Mouse (Mus musculus) limb, embryonic 13.5 days (tissue): ENCODE results near the gene Dscaml1. TPM values are rescaled to one million over a fixed set of nuclear protein-coding genes. Genes with fewer than 3 reads are reported as not detected.
A peak's percentile ranks its signal among the peaks of the same experiment; 100 is the strongest.

Experiments used
- ATAC-seq: fragments of 200-750 bp; cut with Nextera tagmentation; 2 replicates; pipeline ENCODE4 v1.8.0; 2017; ENCODE audit warnings: low read depth, moderate number of reproducible peaks, moderate TSS enrichment; ENCODE audit not compliant: low FRiP score
- H3K27ac ChIP-seq: fragments of 300-500 bp; sonication (generic); 2 replicates; pipeline ENCODE4 v1.5.1; 2015; ENCODE audit warnings: inconsistent platforms, mild to moderate bottlenecking, moderate library complexity
- H3K27me3 ChIP-seq: fragments of 300-500 bp; sonication (generic); 2 replicates; pipeline ENCODE4 v1.6.1; 2015; ENCODE audit warnings: mild to moderate bottlenecking, inconsistent platforms
- H3K36me3 ChIP-seq: fragments of 300-500 bp; sonication (generic); 2 replicates; pipeline ENCODE4 v1.6.1; 2015; ENCODE audit warnings: inconsistent platforms, mild to moderate bottlenecking, moderate library complexity
- H3K4me1 ChIP-seq: fragments of 300-500 bp; sonication (generic); 2 replicates; pipeline ENCODE4 v1.6.1; 2015; ENCODE audit warnings: inconsistent platforms
- H3K4me2 ChIP-seq: fragments of 300-500 bp; sonication (generic); replicated peaks from 2 replicates; pipeline ENCODE4 v1.6.1; 2015; ENCODE audit warnings: inconsistent platforms, mild to moderate bottlenecking, moderate library complexity
- H3K4me3 ChIP-seq: fragments of 300-500 bp; sonication (generic); 2 replicates; pipeline ENCODE4 v1.5.1; 2015; ENCODE audit warnings: moderate library complexity, mild to moderate bottlenecking, inconsistent platforms
- H3K9ac ChIP-seq: fragments of 300-500 bp; sonication (generic); 2 replicates; pipeline ENCODE4 v1.6.1; 2015; ENCODE audit warnings: mild to moderate bottlenecking, inconsistent platforms
- H3K9me3 ChIP-seq: fragments of 300-500 bp; sonication (generic); 2 replicates; pipeline ENCODE4 v1.6.1; 2016; ENCODE audit warnings: inconsistent platforms
- WGBS: fragments of 180-500 bp; shearing (Covaris S2); methylation state at CpG from one replicate; pipeline ENCODE4 v1.1.7; 2015; 5-methylcytosine and 5-hydroxymethylcytosine counted together
- polyA plus RNA-seq: library from polyadenylated mRNA; unstranded; fragments of >200 nt; fragmentation: Nextera tagmentation; extraction: Ambion mirVana; gene quantifications from 2 replicates; pipeline ENCODE4 v1.2.1, GENCODE M21; 2015

Dscaml1 gene
- polyA plus RNA-seq, 1 experiment from 2014 or later, result 0.83 TPM

GRCm38 (mm10) chr9:45412700-45413477 is 13.5 kb upstream of the Dscaml1 start:
- no peak overlapping the region for H3K4me2 ChIP-seq
- no peak overlapping the region for H3K4me3 ChIP-seq
- H3K27ac ChIP-seq, result no peak overlapping the region
- no peak for ATAC-seq
- H3K9me3 ChIP-seq, result no peaks in the 10 kb centered on the region
- no peak overlapping the region for H3K9ac ChIP-seq
- H3K4me1 ChIP-seq, result 0 out of 2 replicates have a peak, but pooled peaks cover 6% of the 10 kb centered on the region
- H3K27me3 ChIP-seq, result peaks cover 20% of the 10 kb centered on the region; the same call in 1 of the 2 replicates
- WGBS, result 72% methylated on average over 4 of the region's 4 CpGs
- H3K36me3 ChIP-seq, result no peaks in the 10 kb centered on the region

DNA sequence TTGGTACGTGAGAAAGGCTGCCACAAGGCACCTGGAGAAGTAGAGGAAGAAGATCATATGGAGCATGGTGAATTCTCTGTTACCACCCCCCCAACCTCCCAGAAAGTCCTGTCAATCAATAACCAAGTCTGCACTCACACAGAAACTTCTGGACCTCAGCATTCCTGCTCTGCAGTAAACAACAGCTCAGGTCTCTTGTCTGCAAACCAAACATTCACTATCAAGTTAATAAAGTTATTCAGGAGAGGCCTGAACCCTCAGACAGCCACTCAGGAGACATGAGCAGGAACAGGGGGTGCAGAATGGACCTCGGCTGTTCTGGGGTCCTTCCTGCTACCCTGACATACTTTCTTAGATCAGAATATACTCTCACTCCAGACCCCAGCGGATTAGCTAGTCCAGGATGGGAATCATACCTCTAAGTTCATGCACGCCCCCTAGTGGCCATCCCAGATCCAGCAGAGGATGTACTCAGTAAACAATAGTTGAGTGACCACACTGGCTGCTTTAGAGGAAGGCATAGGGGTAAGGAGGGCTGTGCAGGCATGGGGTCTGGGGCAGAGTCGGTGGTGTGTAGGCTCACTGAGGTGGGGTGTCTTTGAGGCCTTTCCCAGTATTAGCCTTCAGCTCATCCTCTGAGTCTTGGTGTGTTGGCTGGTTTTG is 12.8 kb upstream of the Dscaml1 start:
- Histone ChIP-seq H3K4me2 (no peak overlapping the region), H3K9me3 (no peaks in the 10 kb centered on the region), H3K27ac (no peak overlapping the region), H3K4me1 (0 out of 2 replicates have a peak, but pooled peaks cover 3% of the 10 kb centered on the region), H3K27me3 (peaks cover 23% of the 10 kb centered on the region; the same call in 1 of the 2 replicates), H3K4me3 (no peak overlapping the region), H3K9ac (no peak overlapping the region), H3K36me3 (no peaks in the 10 kb centered on the region)
- ATAC-seq, result no peak
- 59% methylated on average over 5 of the region's 5 CpGs for WGBS

DNA sequence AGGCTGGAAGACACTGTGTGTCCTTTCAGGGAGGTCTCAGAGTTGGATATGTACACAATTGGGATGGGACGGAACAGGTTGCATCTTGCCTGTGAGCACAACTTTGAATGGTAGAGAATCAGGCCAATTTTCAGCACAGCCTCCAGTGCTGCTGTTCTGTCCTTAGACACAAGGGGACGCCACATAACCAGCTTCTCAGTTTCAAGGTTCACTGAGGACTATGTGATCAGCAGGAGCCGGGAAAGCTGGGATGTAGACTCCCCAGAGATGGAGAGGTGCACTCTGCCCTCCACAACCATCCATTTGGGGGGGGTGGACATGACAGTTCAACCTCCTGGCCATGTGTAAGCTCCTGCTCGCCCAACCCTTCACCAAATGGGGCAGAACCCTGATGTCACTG is 10.5 kb upstream of the Dscaml1 start:
- Histone ChIP-seq H3K4me2 (no peak overlapping the region), H3K9me3 (no peaks in the 10 kb centered on the region), H3K27me3 (peaks cover 10% of the 10 kb centered on the region; the same call in 1 of the 2 replicates), H3K4me3 (no peak overlapping the region), H3K36me3 (no peaks in the 10 kb centered on the region), H3K27ac (no peak overlapping the region), H3K4me1 (0 out of 2 replicates have a peak, but pooled peaks cover 3% of the 10 kb centered on the region), H3K9ac (no peak overlapping the region)
- no peak for ATAC-seq
- 47% methylated on average over 4 of the region's 4 CpGs for WGBS

DNA sequence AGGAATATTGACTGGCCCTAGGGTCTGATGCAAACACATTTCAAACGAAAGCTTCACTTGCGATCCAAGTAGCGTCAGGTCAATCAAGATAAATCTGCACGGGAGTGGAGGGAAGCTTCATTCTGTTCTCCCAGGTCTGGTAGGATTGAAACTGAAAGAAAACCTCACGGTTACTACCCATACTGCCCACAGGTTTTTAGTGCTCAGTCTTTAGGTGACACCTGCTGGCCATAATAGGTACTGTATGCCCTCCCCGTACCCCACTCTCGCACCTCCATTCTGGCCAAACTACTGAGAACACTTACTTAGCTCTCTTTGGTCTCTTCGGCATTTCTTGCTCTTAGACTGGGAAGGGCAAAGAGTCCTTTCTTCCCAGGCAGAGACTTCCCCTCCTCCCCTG is 9.2 kb upstream of the Dscaml1 start:
- 22% methylated on average over 8 of the region's 8 CpGs for WGBS
- no peak overlapping the region for H3K4me3 ChIP-seq
- peak overlapping the region; percentile 38 for H3K4me2 ChIP-seq
- H3K27me3 ChIP-seq, result peaks cover 6% of the 10 kb centered on the region; the same call in 1 of the 2 replicates
- H3K9ac ChIP-seq, result no peak overlapping the region
- no peak for ATAC-seq
- no peak overlapping the region for H3K27ac ChIP-seq
- 0 out of 2 replicates have a peak, but pooled peaks cover 3% of the 10 kb centered on the region for H3K4me1 ChIP-seq
- no peaks in the 10 kb centered on the region for H3K9me3 ChIP-seq
- no peaks in the 10 kb centered on the region for H3K36me3 ChIP-seq

DNA sequence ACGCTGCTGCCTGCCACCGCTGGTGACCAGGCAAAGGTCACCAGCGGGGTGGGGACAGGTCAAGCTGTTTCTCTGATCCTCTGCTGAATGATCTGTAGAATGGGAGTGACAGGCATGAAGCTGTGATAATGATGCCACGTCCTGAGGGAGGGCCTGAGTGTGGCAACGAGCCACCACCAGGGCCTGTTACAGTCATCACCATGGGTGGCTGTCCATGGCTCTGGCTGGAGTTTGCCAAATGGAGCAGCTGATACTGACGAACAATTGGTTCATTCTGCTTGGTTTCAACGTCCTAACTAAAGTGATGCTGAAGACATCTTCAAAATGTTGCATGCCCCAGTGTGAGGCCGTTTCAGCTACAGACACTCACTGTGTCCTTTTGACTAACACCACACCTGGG is 8.2 kb upstream of the Dscaml1 start:
- H3K27me3 ChIP-seq, result peaks cover 8% of the 10 kb centered on the region

GRCm38 (mm10) chr9:45421209-45421608 is 5.2 kb upstream of the Dscaml1 start:
- no peak overlapping the region for H3K4me3 ChIP-seq
- 64% methylated on average over 8 of the region's 8 CpGs for WGBS
- H3K9me3 ChIP-seq, result no peaks in the 10 kb centered on the region
- peaks cover 22% of the 10 kb centered on the region for H3K27me3 ChIP-seq
- no peaks in the 10 kb centered on the region for H3K36me3 ChIP-seq
- no peak overlapping the region for H3K27ac ChIP-seq
- no peak for ATAC-seq
- H3K4me1 ChIP-seq, result 0 out of 2 replicates have a peak, but pooled peaks cover 3% of the 10 kb centered on the region
- no peak overlapping the region for H3K4me2 ChIP-seq
- H3K9ac ChIP-seq, result no peak overlapping the region

More for the DNA sequence above, 8.2 kb upstream of the Dscaml1 start:
- ATAC-seq, result no peak
- Histone ChIP-seq H3K36me3 (no peaks in the 10 kb centered on the region), H3K9me3 (no peaks in the 10 kb centered on the region), H3K27ac (no peak overlapping the region), H3K4me3 (no peak overlapping the region), H3K4me1 (0 out of 2 replicates have a peak, but pooled peaks cover 3% of the 10 kb centered on the region), H3K4me2 (no peak overlapping the region), H3K9ac (no peak overlapping the region)
- 62% methylated on average over 8 of the region's 8 CpGs for WGBS

DNA sequence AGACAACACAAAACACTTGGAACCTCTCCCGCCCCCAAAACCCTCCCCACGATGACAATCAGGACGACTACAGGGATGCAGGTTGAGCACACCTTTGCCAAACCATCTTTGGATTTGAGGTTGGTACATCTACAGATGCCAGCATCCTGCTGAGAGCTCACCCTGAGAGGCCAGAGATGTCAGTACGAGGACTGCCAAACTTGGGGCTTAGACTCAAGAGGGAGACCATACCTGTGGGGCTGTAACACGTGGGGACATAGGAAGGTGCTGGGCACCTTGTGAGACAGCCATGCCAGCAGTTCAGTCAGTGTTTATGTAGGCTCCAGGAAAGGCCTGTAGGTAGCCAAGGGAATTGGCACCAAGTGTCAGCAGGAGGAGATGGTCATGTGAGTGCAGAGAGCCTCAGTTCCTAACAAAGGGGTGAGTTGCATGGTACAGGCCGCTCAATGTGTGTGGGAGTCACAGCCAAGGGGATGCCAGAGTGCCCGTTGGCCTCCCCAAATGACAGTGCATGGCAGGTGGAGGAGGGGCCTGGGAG is 3.6 kb upstream of the Dscaml1 start:
- ATAC-seq, result no peak
- Histone ChIP-seq H3K4me2 (no peak overlapping the region), H3K4me3 (no peak overlapping the region), H3K36me3 (no peaks in the 10 kb centered on the region), H3K27ac (no peak overlapping the region), H3K27me3 (peaks cover 37% of the 10 kb centered on the region), H3K9ac (no peak overlapping the region), H3K4me1 (no peaks in the 10 kb centered on the region), H3K9me3 (no peaks in the 10 kb centered on the region)
- WGBS, result 79% methylated on average over 7 of the region's 7 CpGs

GRCm38 (mm10) chr9:45429392-45429791 is 3.0 kb downstream of the Dscaml1 start:
- no peaks in the 10 kb centered on the region for H3K36me3 ChIP-seq
- H3K4me3 ChIP-seq, result no peak overlapping the region
- peaks cover 86% of the 10 kb centered on the region for H3K27me3 ChIP-seq
- H3K4me1 ChIP-seq, result peaks cover 22% of the 10 kb centered on the region
- H3K4me2 ChIP-seq, result no peak overlapping the region
- H3K9me3 ChIP-seq, result no peaks in the 10 kb centered on the region
- H3K9ac ChIP-seq, result no peak overlapping the region
- no peak for ATAC-seq
- H3K27ac ChIP-seq, result no peak overlapping the region
- WGBS, result 29% methylated on average over 5 of the region's 5 CpGs

- Histone ChIP-seq H3K9ac (peak overlapping the region; percentile 55), H3K4me1 (peaks cover 22% of the 10 kb centered on the region), H3K27ac (no peak overlapping the region), H3K4me3 (peak overlapping the region; percentile 49), H3K9me3 (no peaks in the 10 kb centered on the region), H3K4me2 (peak overlapping the region; percentile 87), H3K36me3 (no peaks in the 10 kb centered on the region), H3K27me3 (peaks cover 90% of the 10 kb centered on the region)
- peak; percentile 44 for ATAC-seq
- WGBS, result 2% methylated on average over 51 of the region's 54 CpGs
These were observed 3.7 kb downstream of the Dscaml1 start for GRCm38 (mm10) chr9:45429951-45430697.

DNA sequence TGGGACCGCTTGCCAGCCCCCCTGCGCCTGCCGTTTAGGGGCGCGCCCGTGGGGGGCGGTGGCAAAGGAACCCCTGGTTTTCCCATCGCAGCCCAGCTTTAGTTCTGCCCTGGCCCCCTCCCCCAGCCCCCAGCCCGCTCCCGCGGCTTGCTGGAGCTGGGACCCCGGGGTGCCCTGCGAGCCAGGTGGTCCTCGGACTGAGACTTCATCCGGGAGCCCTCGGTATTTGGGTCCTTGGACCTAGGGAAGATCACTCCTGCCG is 4.2 kb downstream of the Dscaml1 start:
- Histone ChIP-seq H3K9ac (peak overlapping the region; percentile 55), H3K4me2 (peak overlapping the region; percentile 87), H3K27me3 (peaks cover 90% of the 10 kb centered on the region), H3K9me3 (no peaks in the 10 kb centered on the region), H3K27ac (no peak overlapping the region), H3K36me3 (no peaks in the 10 kb centered on the region), H3K4me1 (peaks cover 22% of the 10 kb centered on the region), H3K4me3 (peak overlapping the region; percentile 49)
- ATAC-seq, result peak; percentile 24; the same call in 1 of the 2 replicates
- 0% methylated on average over 15 of the region's 17 CpGs for WGBS

- ATAC-seq, result no peak
- H3K9ac ChIP-seq, result no peak overlapping the region; the same call in 1 of the 2 replicates
- no peaks in the 10 kb centered on the region for H3K9me3 ChIP-seq
- peak overlapping the region; percentile 49 for H3K4me3 ChIP-seq
- H3K36me3 ChIP-seq, result no peaks in the 10 kb centered on the region
- WGBS, result 5% methylated on average over 26 of the region's 26 CpGs
- H3K4me2 ChIP-seq, result peak overlapping the region; percentile 87
- H3K27me3 ChIP-seq, result peaks cover 84% of the 10 kb centered on the region
- no peak overlapping the region for H3K27ac ChIP-seq
- H3K4me1 ChIP-seq, result peaks cover 22% of the 10 kb centered on the region
These were observed 4.7 kb downstream of the Dscaml1 start for GRCm38 (mm10) chr9:45431150-45431549.

DNA sequence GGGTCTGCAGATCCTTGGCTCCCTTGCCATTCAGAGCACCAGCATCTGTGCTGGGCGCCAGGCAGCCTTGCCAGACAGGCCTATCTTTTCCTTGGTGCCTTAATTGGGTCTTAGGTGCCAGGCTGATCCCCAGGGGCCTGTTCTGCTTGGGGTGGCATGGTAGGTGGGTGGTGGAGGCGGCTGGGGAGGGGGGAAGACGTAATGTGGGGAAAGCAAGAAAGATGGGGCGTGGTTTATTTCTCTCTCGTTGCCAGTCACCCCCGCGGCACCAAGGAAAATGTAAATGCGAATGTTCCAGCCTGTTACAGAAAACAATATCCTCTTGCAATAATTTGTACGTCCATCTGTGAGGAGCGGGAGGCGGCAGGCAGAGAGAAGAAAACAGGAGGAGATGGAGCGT is 6.2 kb downstream of the Dscaml1 start:
- Histone ChIP-seq H3K4me1 (peaks cover 22% of the 10 kb centered on the region), H3K4me3 (no peak overlapping the region), H3K27ac (no peak overlapping the region), H3K27me3 (peaks cover 79% of the 10 kb centered on the region), H3K36me3 (no peaks in the 10 kb centered on the region), H3K4me2 (no peak overlapping the region), H3K9me3 (no peaks in the 10 kb centered on the region), H3K9ac (no peak overlapping the region)
- WGBS, result 73% methylated on average over 12 of the region's 12 CpGs
- no peak for ATAC-seq
